Mouse (Mus musculus) layer of hippocampus, adult 8-10 months (tissue): ENCODE results near the gene Zmynd8. TPM values are rescaled to one million over a fixed set of nuclear protein-coding genes. Genes with fewer than 3 reads are reported as not detected.
"Not testable (repeated sequence)": the region's sequence is repeated elsewhere in the genome, so short reads cannot be mapped to it uniquely, and the experiment has no call there.

Experiments
- DNase-seq, 2 experiments: peaks; one replicate each; pipeline ENCODE4 v3.0.0; 2022; ENCODE audit warnings: low spot score in 2 of 2
- total RNA-seq, 4 experiments: library from RNA; stranded (reverse); gene quantifications; 2 replicates each; pipeline ENCODE4 v1.2.4; 2022

Zmynd8 gene
- total RNA-seq, 4 experiments from 2014 or later: 128 to 162 (median 147) TPM

- no peak for DNase-seq
These were observed 88.8 kb downstream of the Zmynd8 start for GRCm38 (mm10) chr2:165809901-165810477.

- DNase-seq: no peak
These were observed 89.7 kb downstream of the Zmynd8 start for GRCm38 (mm10) chr2:165809091-165809490.

GRCm38 (mm10) chr2:165808179-165808975 lies 90.4 kb downstream of the Zmynd8 start:
- DNase-seq: no peak

- not testable (repeated sequence) for DNase-seq
These were observed 98.6 kb downstream of the Zmynd8 start for GRCm38 (mm10) chr2:165800174-165800573.

GRCm38 (mm10) chr2:165797876-165798275 lies 100.9 kb downstream of the Zmynd8 start:
- DNase-seq: no peak

- no peak for DNase-seq
These were observed 105.6 kb downstream of the Zmynd8 start for GRCm38 (mm10) chr2:165793283-165793638.

GRCm38 (mm10) chr2:165792431-165793282 lies 106.2 kb downstream of the Zmynd8 start:
- DNase-seq: no peak

GRCm38 (mm10) chr2:165791657-165792056 lies 107.2 kb downstream of the Zmynd8 start:
- DNase-seq: peak in 1 of 2 experiments; percentile 63

GRCm38 (mm10) chr2:165791026-165791425 lies 107.8 kb downstream of the Zmynd8 start:
- no peak for DNase-seq

- no peak for DNase-seq
These were observed 109.1 kb downstream of the Zmynd8 start for GRCm38 (mm10) chr2:165789667-165790066.

- DNase-seq: no peak
These were observed 110.0 kb downstream of the Zmynd8 start for GRCm38 (mm10) chr2:165788796-165789195.

- DNase-seq: peak; percentile 62 to 81
These were observed 110.8 kb downstream of the Zmynd8 start for GRCm38 (mm10) chr2:165788005-165788404.

GRCm38 (mm10) chr2:165786467-165786866 lies 112.3 kb downstream of the Zmynd8 start:
- no peak for DNase-seq

GRCm38 (mm10) chr2:165785312-165786036 lies 113.3 kb downstream of the Zmynd8 start:
- DNase-seq: no peak

- peak; percentile 64 to 86 for DNase-seq
These were observed 116.5 kb downstream of the Zmynd8 start for GRCm38 (mm10) chr2:165782324-165782723.

GRCm38 (mm10) chr2:165778927-165779326 lies 119.9 kb downstream of the Zmynd8 start:
- peak; percentile 75 to 90 for DNase-seq

- DNase-seq: no peak
These were observed 129.4 kb downstream of the Zmynd8 start for GRCm38 (mm10) chr2:165769375-165769948.

- DNase-seq: no peak
These were observed 129.9 kb downstream of the Zmynd8 start for GRCm38 (mm10) chr2:165768805-165769358.

GRCm38 (mm10) chr2:165759421-165759985 lies 139.3 kb downstream of the Zmynd8 start:
- DNase-seq: no peak

- no peak for DNase-seq
These were observed 140.3 kb downstream of the Zmynd8 start for GRCm38 (mm10) chr2:165758534-165758933.
